Mouse (Mus musculus): Measurements from ENCODE around the gene Npepps. TPM values are rescaled to one million over a fixed set of nuclear protein-coding genes. Genes with fewer than 3 reads are reported as not detected.
A peak's percentile ranks its signal among the peaks of the same experiment; 100 is the strongest.
"Not testable (repeated sequence)": the region's sequence is repeated elsewhere in the genome, so short reads cannot be mapped to it uniquely, and the experiment has no call there.

The Npepps gene
- polyA plus RNA-seq, 1 experiment, result 102 TPM

- no peak for TF ChIP-seq POLR2A (IDR thresholded peaks at IDR 0.05; ENCODE audit: borderline replicate concordance, low read depth, low read length)
- Histone ChIP-seq H3K4me3 (ENCODE audit: insufficient read depth, low read length) (no peak overlapping the region), H3K27ac (ENCODE audit: insufficient read depth, low read depth, low read length) (no peak overlapping the region), H3K4me1 (ENCODE audit: control insufficient read depth, insufficient read depth, low read length) (no peaks in the 10 kb centered on the region)
Observed at GRCm38 (mm10) chr11:97214411-97214810, 66.0 kb downstream of the Npepps start.

GRCm38 (mm10) chr11:97210728-97211400, 69.6 kb downstream of the Npepps start:
- no peaks in the 10 kb centered on the region for H3K4me1 ChIP-seq (ENCODE audit: control insufficient read depth, insufficient read depth, low read length)
- no peak for TF ChIP-seq POLR2A (IDR thresholded peaks at IDR 0.05; ENCODE audit: borderline replicate concordance, low read depth, low read length)
- TF ChIP-seq CTCF (IDR thresholded peaks at IDR 0.05; ENCODE audit: low read depth, low read length), result no peak
- H3K4me3 ChIP-seq (ENCODE audit: insufficient read depth, low read length), result no peak overlapping the region
- H3K27ac ChIP-seq (ENCODE audit: insufficient read depth, low read depth, low read length), result no peak overlapping the region

DNA sequence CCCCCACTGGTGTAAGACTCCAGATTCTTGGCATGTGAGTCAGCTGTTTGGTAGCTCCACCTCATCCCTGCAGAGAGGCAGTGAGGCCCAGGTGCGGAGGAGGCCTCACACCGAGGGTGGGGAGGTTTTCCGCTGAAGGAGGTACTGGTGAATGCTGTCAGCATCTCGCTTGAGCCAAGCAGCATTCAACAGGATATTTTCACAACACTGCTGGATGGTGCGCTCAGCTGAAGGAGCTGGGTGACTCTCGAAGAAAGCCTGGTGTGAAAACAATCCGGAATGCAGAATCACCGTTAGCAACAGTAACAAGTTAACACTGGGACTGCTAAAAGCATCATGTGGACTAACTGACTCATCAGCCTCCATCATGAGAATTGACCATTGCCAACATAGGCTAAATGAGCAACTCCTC, 73.4 kb downstream of the Npepps start:
- Histone ChIP-seq H3K27ac (ENCODE audit: insufficient read depth, low read depth, low read length) (no peak overlapping the region), H3K4me3 (ENCODE audit: insufficient read depth, low read length) (no peak overlapping the region), H3K4me1 (ENCODE audit: control insufficient read depth, insufficient read depth, low read length) (no peaks in the 10 kb centered on the region)
- no peak for TF ChIP-seq POLR2A (IDR thresholded peaks at IDR 0.05; ENCODE audit: borderline replicate concordance, low read depth, low read length)
- TF ChIP-seq CTCF (IDR thresholded peaks at IDR 0.05; ENCODE audit: low read depth, low read length), result no peak

GRCm38 (mm10) chr11:97199519-97199918, 80.9 kb downstream of the Npepps start:
- TF ChIP-seq CTCF (IDR thresholded peaks at IDR 0.05; ENCODE audit: low read depth, low read length) (no peak), POLR2A (IDR thresholded peaks at IDR 0.05; ENCODE audit: borderline replicate concordance, low read depth, low read length) (no peak)
- Histone ChIP-seq H3K4me1 (ENCODE audit: control insufficient read depth, insufficient read depth, low read length) (peaks cover 9% of the 10 kb centered on the region), H3K27ac (ENCODE audit: insufficient read depth, low read depth, low read length) (no peak overlapping the region), H3K4me3 (ENCODE audit: insufficient read depth, low read length) (no peak overlapping the region)

GRCm38 (mm10) chr11:97198601-97199000, 81.8 kb downstream of the Npepps start:
- Histone ChIP-seq H3K27ac (ENCODE audit: insufficient read depth, low read depth, low read length) (no peak overlapping the region), H3K4me1 (ENCODE audit: control insufficient read depth, insufficient read depth, low read length) (peaks cover 9% of the 10 kb centered on the region), H3K4me3 (ENCODE audit: insufficient read depth, low read length) (no peak overlapping the region)
- TF ChIP-seq POLR2A (IDR thresholded peaks at IDR 0.05; ENCODE audit: borderline replicate concordance, low read depth, low read length) (no peak), CTCF (IDR thresholded peaks at IDR 0.05; ENCODE audit: low read depth, low read length) (peak; percentile 39)

DNA sequence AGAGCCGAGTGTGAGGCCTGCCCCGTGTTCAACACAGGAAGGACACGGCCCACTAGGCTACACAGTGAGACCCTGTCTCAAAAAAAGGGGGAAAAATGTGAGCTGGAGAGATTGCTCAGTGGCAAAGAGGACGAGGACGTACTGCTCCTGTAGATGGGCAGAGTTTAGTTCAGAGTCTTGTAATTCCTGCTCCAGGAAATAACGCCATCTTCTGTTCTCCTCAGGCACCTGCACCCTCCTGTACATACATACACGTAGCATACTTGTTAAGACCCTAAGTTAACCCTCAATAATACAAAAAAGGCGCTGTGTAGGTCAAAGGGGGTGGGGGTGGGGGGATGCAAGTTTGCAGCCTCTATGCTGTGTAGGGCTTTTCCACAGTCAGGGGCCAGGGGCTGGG, 83.4 kb downstream of the Npepps start:
- Histone ChIP-seq H3K27ac (ENCODE audit: insufficient read depth, low read depth, low read length) (no peak overlapping the region), H3K4me3 (ENCODE audit: insufficient read depth, low read length) (no peak overlapping the region), H3K4me1 (ENCODE audit: control insufficient read depth, insufficient read depth, low read length) (peaks cover 9% of the 10 kb centered on the region)
- TF ChIP-seq CTCF (IDR thresholded peaks at IDR 0.05; ENCODE audit: low read depth, low read length) (no peak), POLR2A (IDR thresholded peaks at IDR 0.05; ENCODE audit: borderline replicate concordance, low read depth, low read length) (no peak)

- TF ChIP-seq CTCF (IDR thresholded peaks at IDR 0.05; ENCODE audit: low read depth, low read length) (no peak), POLR2A (IDR thresholded peaks at IDR 0.05; ENCODE audit: borderline replicate concordance, low read depth, low read length) (no peak)
- Histone ChIP-seq H3K4me3 (ENCODE audit: insufficient read depth, low read length) (no peak overlapping the region), H3K4me1 (ENCODE audit: control insufficient read depth, insufficient read depth, low read length) (peaks cover 9% of the 10 kb centered on the region), H3K27ac (ENCODE audit: insufficient read depth, low read depth, low read length) (no peak overlapping the region)
Observed at GRCm38 (mm10) chr11:97196541-97196940, 83.9 kb downstream of the Npepps start.

GRCm38 (mm10) chr11:97192621-97192951, 87.9 kb downstream of the Npepps start:
- no peak overlapping the region for H3K27ac ChIP-seq (ENCODE audit: insufficient read depth, low read depth, low read length)
- H3K4me3 ChIP-seq (ENCODE audit: insufficient read depth, low read length), result no peak overlapping the region
- TF ChIP-seq POLR2A (IDR thresholded peaks at IDR 0.05; ENCODE audit: borderline replicate concordance, low read depth, low read length) (no peak), CTCF (IDR thresholded peaks at IDR 0.05; ENCODE audit: low read depth, low read length) (no peak)
- no peaks in the 10 kb centered on the region for H3K4me1 ChIP-seq (ENCODE audit: control insufficient read depth, insufficient read depth, low read length)

DNA sequence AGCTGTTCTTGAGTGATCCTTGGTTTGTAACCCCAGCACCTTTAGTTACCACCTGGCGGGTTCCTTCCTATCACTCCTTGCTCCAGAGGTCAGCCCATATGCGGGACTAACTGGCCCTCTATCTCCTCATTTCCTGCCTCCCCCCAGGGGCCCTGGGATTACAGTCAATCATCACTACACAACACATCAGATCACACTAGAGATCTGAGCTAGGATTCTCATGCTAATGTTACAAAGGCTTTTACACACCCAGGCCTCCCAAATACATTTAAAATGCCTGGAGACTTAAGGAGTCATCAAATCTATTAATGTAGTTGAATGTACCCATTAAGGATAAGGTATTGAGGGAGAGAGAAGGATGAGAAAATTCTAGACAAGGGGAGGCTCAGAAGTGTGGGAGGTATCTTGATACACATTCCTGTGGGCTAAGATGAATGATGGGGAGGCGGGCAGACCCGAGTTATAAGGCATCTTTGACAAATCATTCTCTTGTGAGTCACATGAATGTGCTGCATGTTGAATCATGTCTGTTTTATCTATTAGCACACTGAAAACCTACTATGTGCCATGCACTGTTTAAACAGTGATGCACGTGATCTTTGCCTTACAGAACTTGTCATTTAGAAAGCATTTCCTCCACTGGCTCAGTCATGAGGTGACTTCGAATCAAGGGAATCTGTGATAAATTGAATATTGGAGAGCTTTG, 88.4 kb downstream of the Npepps start:
- TF ChIP-seq CTCF (IDR thresholded peaks at IDR 0.05; ENCODE audit: low read depth, low read length) (no peak), POLR2A (IDR thresholded peaks at IDR 0.05; ENCODE audit: borderline replicate concordance, low read depth, low read length) (no peak)
- no peak overlapping the region for H3K27ac ChIP-seq (ENCODE audit: insufficient read depth, low read depth, low read length)
- no peak overlapping the region for H3K4me3 ChIP-seq (ENCODE audit: insufficient read depth, low read length)
- H3K4me1 ChIP-seq (ENCODE audit: control insufficient read depth, insufficient read depth, low read length), result no peaks in the 10 kb centered on the region

DNA sequence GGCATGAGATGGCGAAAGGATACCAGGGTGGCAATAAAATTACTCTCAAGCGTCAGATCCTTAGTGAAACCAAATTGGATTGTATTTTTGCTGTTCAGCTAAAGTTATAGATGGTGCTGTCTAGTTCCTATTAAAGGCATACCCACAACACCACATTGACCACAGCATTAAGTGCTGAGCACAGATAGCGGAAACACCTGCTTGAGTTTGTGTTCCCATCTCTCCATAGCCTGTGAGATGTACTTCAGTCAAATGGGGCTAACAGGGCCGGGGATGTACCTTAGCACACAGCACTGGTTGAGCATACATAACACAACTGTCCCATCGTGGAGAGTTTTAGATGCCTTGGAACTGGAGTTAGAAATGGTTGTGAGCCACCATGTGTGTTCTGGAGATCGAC, 89.4 kb downstream of the Npepps start:
- H3K27ac ChIP-seq (ENCODE audit: insufficient read depth, low read depth, low read length), result no peak overlapping the region
- TF ChIP-seq CTCF (IDR thresholded peaks at IDR 0.05; ENCODE audit: low read depth, low read length), result no peak
- no peak for TF ChIP-seq POLR2A (IDR thresholded peaks at IDR 0.05; ENCODE audit: borderline replicate concordance, low read depth, low read length)

DNA sequence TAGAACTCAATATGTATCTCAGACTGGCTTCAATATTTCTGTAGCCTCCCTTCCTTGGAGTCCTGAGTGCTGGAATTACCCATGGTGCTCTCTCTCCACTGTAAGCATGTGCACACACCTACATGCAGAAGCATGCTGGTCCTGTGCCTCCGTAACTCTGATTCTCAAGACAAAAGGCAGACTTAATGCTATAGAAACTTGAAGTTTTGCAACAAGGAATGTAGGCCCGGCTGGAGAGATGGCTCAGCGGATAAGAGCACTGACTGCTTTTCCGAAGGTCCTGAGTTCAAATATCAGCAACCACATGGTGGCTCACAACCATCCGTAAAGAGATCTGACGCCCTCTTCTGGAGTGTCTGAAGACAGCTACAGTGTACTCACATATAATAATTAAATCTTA, 90.8 kb downstream of the Npepps start:
- H3K4me3 ChIP-seq (ENCODE audit: insufficient read depth, low read length); H3K4me1 ChIP-seq (ENCODE audit: control insufficient read depth, insufficient read depth, low read length); H3K27ac ChIP-seq (ENCODE audit: insufficient read depth, low read depth, low read length): not testable (repeated sequence)

More for the DNA sequence above, 89.4 kb downstream of the Npepps start:
- Histone ChIP-seq H3K4me3 (ENCODE audit: insufficient read depth, low read length) (no peak overlapping the region), H3K4me1 (ENCODE audit: control insufficient read depth, insufficient read depth, low read length) (no peaks in the 10 kb centered on the region; the same call in 1 of the 2 replicates)

Measured in bone marrow macrophage, adult 2 months (primary cell).